Mouse (Mus musculus) CH12.LX (cell line): ENCODE measurements around the gene Gadd45gip1. TPM values are rescaled to one million over a fixed set of nuclear protein-coding genes. Genes with fewer than 3 reads are reported as not detected.

Experiments used
- DNase-seq: peaks from one replicate; pipeline ENCODE4 v3.0.0-alpha.2; 2013; ENCODE audit errors: extremely low read depth
- H3K27ac ChIP-seq: 2 replicates; pipeline ENCODE4 v1.5.1; 2012; ENCODE audit warnings: low read depth, mild to moderate bottlenecking, control low read depth, moderate library complexity; ENCODE audit not compliant: insufficient read depth
- H3K27me3 ChIP-seq: replicated peaks from 2 replicates; pipeline ENCODE3; 2012; ENCODE audit warnings: inconsistent platforms
- H3K36me3 ChIP-seq, 2 experiments: replicated peaks in 1 of 2; 2 replicates each; pipeline versions ENCODE3 to v1.6.1; 2012; ENCODE audit warnings: inconsistent platforms in 1 of 2, low read length in 1 of 2, mild to moderate bottlenecking in 1 of 2, mixed read lengths in 1 of 2, moderate library complexity in 1 of 2; ENCODE audit not compliant: control insufficient read depth in 1 of 2, insufficient read depth in 1 of 2
- H3K4me1 ChIP-seq, 2 experiments: 2 replicates each; pipeline ENCODE4 v1.6.1; 2012; ENCODE audit warnings: inconsistent platforms in 1 of 2, moderate library complexity in 1 of 2; ENCODE audit not compliant: insufficient read depth in 2 of 2, control insufficient read depth in 1 of 2
- H3K4me2 ChIP-seq: 2 replicates; pipeline ENCODE4 v1.6.1; 2012; ENCODE audit warnings: low read depth, mild to moderate bottlenecking, control low read depth; ENCODE audit not compliant: poor library complexity, insufficient read depth, severe bottlenecking
- H3K4me3 ChIP-seq, 3 experiments: fragments of 150-350 bp in 1 of 3; sonication (generic) in 1 of 3; replicated peaks in 1 of 3; 2 replicates each; pipeline versions ENCODE3 to v1.5.1; 2011 to 2012; ENCODE audit warnings: low read depth in 2 of 3, low read length in 2 of 3, mild to moderate bottlenecking in 2 of 3, moderate library complexity in 2 of 3, control low read depth in 1 of 3, improper control_type of control experiment in 1 of 3, inconsistent platforms in 1 of 3, mixed read lengths in 1 of 3; ENCODE audit not compliant: poor library complexity in 1 of 3
- H3K79me2 ChIP-seq: replicated peaks from 2 replicates; pipeline ENCODE4 v1.6.1; 2012; ENCODE audit warnings: mild to moderate bottlenecking, moderate library complexity; ENCODE audit not compliant: control insufficient read depth, poor library complexity, insufficient read depth, severe bottlenecking; ENCODE audit errors: extremely low read depth
- H3K9ac ChIP-seq: 2 replicates; pipeline ENCODE4 v1.6.1; 2012; ENCODE audit warnings: low read depth, mild to moderate bottlenecking, control low read depth, moderate library complexity; ENCODE audit not compliant: insufficient read depth
- H3K9me3 ChIP-seq: replicated peaks from 2 replicates; pipeline ENCODE3; 2012; ENCODE audit warnings: low read length, inconsistent platforms, mixed read lengths
- CTCF ChIP-seq, 2 experiments: IDR thresholded peaks in 1 of 2; conservative IDR thresholded peaks in 1 of 2; 2 replicates each; pipeline ENCODE4 v1.5.1; 2011 to 2012; ENCODE audit warnings: low read depth in 2 of 2, low read length in 2 of 2, improper control_type of control experiment in 1 of 2, inconsistent platforms in 1 of 2, mild to moderate bottlenecking in 1 of 2, moderate library complexity in 1 of 2
- E2F4 ChIP-seq: IDR thresholded peaks from 2 replicates; pipeline ENCODE4 v1.6.1; 2011; ENCODE audit warnings: low read depth, low read length, improper control_type of control experiment; ENCODE audit not compliant: insufficient replicate concordance
- EP300 ChIP-seq: IDR thresholded peaks from 2 replicates; pipeline ENCODE4 v1.6.1; 2011; ENCODE audit warnings: low read length, improper control_type of control experiment
- HCFC1 ChIP-seq: IDR thresholded peaks from 2 replicates; pipeline ENCODE4 v1.6.1; 2012; ENCODE audit warnings: low read depth, mild to moderate bottlenecking, inconsistent platforms, low read length, improper control_type of control experiment
- JUND ChIP-seq: conservative IDR thresholded peaks from 2 replicates; pipeline ENCODE4 v1.6.1; 2011; ENCODE audit warnings: low read depth, low read length, improper control_type of control experiment
- MAFK ChIP-seq: IDR thresholded peaks from 2 replicates; pipeline ENCODE4 v1.6.1; 2011; ENCODE audit warnings: low read length, improper control_type of control experiment; ENCODE audit not compliant: insufficient replicate concordance
- MAZ ChIP-seq: IDR thresholded peaks from 2 replicates; pipeline ENCODE4 v1.6.1; 2012; ENCODE audit warnings: low read depth, mild to moderate bottlenecking, inconsistent platforms, low read length, improper control_type of control experiment, moderate library complexity
- MXI1 ChIP-seq: IDR thresholded peaks from 2 replicates; pipeline ENCODE4 v1.6.1; 2011; ENCODE audit warnings: mild to moderate bottlenecking, low read depth, low read length, improper control_type of control experiment
- MYC ChIP-seq: IDR thresholded peaks from 2 replicates; pipeline ENCODE4 v1.6.1; 2011; ENCODE audit warnings: low read depth, mild to moderate bottlenecking, improper control_type of control experiment, low read length
- NELFE ChIP-seq: IDR thresholded peaks from 2 replicates; pipeline ENCODE4 v1.6.1; 2011; ENCODE audit warnings: low read depth, low read length, improper control_type of control experiment
- NRF1 ChIP-seq: IDR thresholded peaks from 2 replicates; pipeline ENCODE4 v1.6.1; 2014; ENCODE audit warnings: low read depth, mild to moderate bottlenecking, inconsistent platforms, low read length, improper control_type of control experiment, moderate library complexity
- POLR2AphosphoS2 ChIP-seq: IDR thresholded peaks from 2 replicates; pipeline ENCODE4 v1.6.1; 2011; ENCODE audit warnings: low read depth, low read length, improper control_type of control experiment
- RCOR1 ChIP-seq: conservative IDR thresholded peaks from 2 replicates; pipeline ENCODE4 v1.6.1; 2012; ENCODE audit warnings: low read depth, mild to moderate bottlenecking, inconsistent platforms, low read length, improper control_type of control experiment
- SIN3A ChIP-seq: IDR thresholded peaks from 2 replicates; pipeline ENCODE4 v1.6.1; 2012; ENCODE audit warnings: low read length, improper control_type of control experiment, inconsistent platforms
- TBP ChIP-seq: conservative IDR thresholded peaks from 2 replicates; pipeline ENCODE4 v1.6.1; 2011; ENCODE audit warnings: low read depth, low read length, improper control_type of control experiment
- TCF12 ChIP-seq: IDR thresholded peaks from 2 replicates; pipeline ENCODE4 v1.6.1; 2014; ENCODE audit warnings: low read depth, mild to moderate bottlenecking, inconsistent platforms, low read length, improper control_type of control experiment
- USF2 ChIP-seq: conservative IDR thresholded peaks from 2 replicates; pipeline ENCODE4 v1.6.1; 2011; ENCODE audit warnings: low read depth, low read length, improper control_type of control experiment
- ZC3H11A ChIP-seq: IDR thresholded peaks from 2 replicates; pipeline ENCODE4 v1.6.1; 2012; ENCODE audit warnings: low read depth, mild to moderate bottlenecking, inconsistent platforms, low read length, improper control_type of control experiment
- ZKSCAN1 ChIP-seq: IDR thresholded peaks from 2 replicates; pipeline ENCODE4 v1.6.1; 2012; ENCODE audit warnings: low read depth, inconsistent platforms, low read length, improper control_type of control experiment, borderline replicate concordance
- dilution Hi-C: fragments of 300-500 bp; cut with MboI; formaldehyde crosslinking; loops from 2 replicates; pipeline ENCODE4 v1.14.3; 2020; ENCODE audit warnings: low sequenced_read_pairs; ENCODE audit not compliant: extremely low pct_unique_long_range_greater_than_20kb, extremely low pct_ligation_motif_present
- in situ Hi-C: fragments of 300-500 bp; cut with MboI; formaldehyde crosslinking; loops from 3 replicates; pipeline ENCODE4 v1.14.3; 2019; ENCODE audit warnings: low sequenced_read_pairs, low pct_ligation_motif_present, low pct_unique_long_range_greater_than_20kb, mixed read lengths
- polyA plus RNA-seq: library from polyadenylated mRNA; unstranded; fragments of >175 nt; gene quantifications from 2 replicates; pipeline ENCODE4 v1.2.1, GENCODE M21; 2012; ENCODE audit warnings: low read depth; ENCODE audit not compliant: insufficient read length
- total RNA-seq, 2 experiments: library from RNA; depleted of rRNA; stranded (reverse); fragments of 300-350 nt in 1 of 2; fragments of >200 nt in 1 of 2; gene quantifications; 2 replicates each; pipeline ENCODE4 v1.2.3; 2012 to 2014

Gene Gadd45gip1
- total RNA-seq (2012; rRNA removed) (53.6 and 59.7 TPM in 2 replicates), total RNA-seq (2014; rRNA removed) (56.6 and 56.9 TPM in 2 replicates), polyA plus RNA-seq (56.6 and 57.6 TPM in 2 replicates)

DNA sequence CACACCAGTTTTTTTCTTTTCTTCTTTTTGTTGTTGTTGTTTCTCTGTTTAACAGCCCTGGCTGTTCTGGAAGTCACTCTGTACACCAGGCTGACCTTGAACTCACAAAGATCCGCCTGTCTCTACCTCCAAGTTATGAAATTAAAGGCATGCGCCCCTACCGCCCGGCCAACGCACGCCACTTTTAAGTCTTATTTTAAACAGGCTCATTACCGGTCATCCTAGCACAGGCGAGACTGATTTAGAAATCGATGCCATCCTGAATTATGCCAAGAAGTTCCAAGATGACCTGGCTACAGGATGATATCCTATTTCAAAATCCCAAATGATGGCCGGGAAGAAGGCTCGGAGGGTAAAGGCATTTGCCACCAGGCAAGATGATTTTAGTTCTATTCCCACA is at the start of gene Gadd45gip1:
TSS of gene Gadd45gip1 (plus strand) at position 33 of the 400 bp plus-strand sequence.
- Histone ChIP-seq H3K9ac (peak within 1 kb of the TSS; percentile 82), H3K79me2 (peaks cover 23% of the 10 kb centered on the region), H3K27me3 (no peaks in the 10 kb centered on the region), H3K36me3 (peaks cover 25 to 34% of the 10 kb centered on the region in 2 experiments), H3K4me2 (peak within 1 kb of the TSS; percentile 69), H3K4me3 (peak within 1 kb of the TSS; percentile 86 to 98 (median 89)), H3K27ac (peak within 1 kb of the TSS; percentile 52), H3K4me1 (peaks cover 2 to 39% of the 10 kb centered on the region in 2 experiments; a peak in 2 of 4 replicates), H3K9me3 (no peaks in the 10 kb centered on the region)
- dilution Hi-C loops (no loop called here), in situ Hi-C loops (no loop called here)
- TF ChIP-seq TBP = peak; percentile 74
- TF ChIP-seq TCF12 = 0 out of 2 replicates have a peak, but pooled peaks have one; percentile 15
- 0 out of 2 replicates have a peak, but pooled peaks have one; percentile 19 for TF ChIP-seq JUND
- no peak for TF ChIP-seq E2F4
- TF ChIP-seq NRF1 = 0 out of 2 replicates have a peak, but pooled peaks have one; percentile 10
- TF ChIP-seq CTCF (conservative IDR thresholded peaks at IDR 0.05 in 1 of 2, IDR thresholded peaks at IDR 0.05 in 1 of 2; ENCODE audit: low read depth in 2 of 2, low read length in 2 of 2) = peak in 1 of 2 experiments; percentile 65; a peak in 2 of 4 replicates
- peak; percentile 81 for DNase-seq

DNA sequence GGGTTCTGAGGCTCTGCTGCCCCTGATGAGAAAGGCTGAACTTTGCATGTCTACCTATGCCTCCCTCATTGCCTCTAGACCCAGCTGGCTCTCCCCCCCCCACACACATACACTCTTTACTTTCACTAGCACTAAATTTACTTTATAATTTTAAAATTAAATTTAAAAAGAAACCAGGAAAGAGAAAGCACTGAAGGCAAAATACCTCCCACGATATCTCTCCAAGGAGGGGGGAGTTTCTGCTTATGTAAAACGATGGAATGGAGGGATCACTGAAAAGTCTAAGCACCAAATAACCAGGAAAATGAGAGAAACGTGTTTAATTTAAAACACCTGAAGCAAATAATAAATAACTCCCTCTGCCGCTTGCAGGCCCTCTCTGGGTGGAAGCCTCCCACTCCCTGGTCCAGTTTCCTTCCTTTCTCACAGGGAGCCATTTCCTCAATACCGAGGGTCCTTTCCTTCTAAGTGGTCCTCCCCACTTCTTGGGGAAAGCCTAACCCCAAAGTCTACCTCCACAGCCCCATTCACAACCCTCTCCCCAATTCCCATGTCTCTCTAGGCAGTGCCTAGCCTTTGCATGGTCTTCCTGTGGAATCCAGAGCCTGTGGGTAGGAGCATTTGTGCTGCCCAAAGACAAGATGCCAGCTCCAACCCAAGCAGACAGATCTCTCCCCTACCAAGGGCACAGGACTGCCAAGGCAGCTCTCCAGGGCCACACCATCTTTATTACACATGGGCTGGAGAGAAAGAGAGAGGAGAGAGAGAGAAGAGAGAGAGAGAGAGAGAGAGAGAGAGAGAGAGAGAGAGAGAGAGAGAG is 49.4 kb upstream of the Gadd45gip1 start:
- in situ Hi-C loops = no loop called here
- dilution Hi-C loops = no loop called here
- H3K27ac ChIP-seq = no peak overlapping the region
- no peak for DNase-seq
- H3K9ac ChIP-seq = no peak overlapping the region
- peaks cover 93% of the 10 kb centered on the region for H3K27me3 ChIP-seq
- TF ChIP-seq JUND (no peak), USF2 (no peak), RCOR1 (no peak), ZC3H11A (no peak), SIN3A (no peak), MAFK (no peak), MAZ (no peak), ZKSCAN1 (no peak), POLR2AphosphoS2 (no peak), HCFC1 (no peak), EP300 (no peak), MYC (no peak), NELFE (no peak), MXI1 (no peak)
- TF ChIP-seq, all 38 proteins: peak for 0
- no peak overlapping the region for H3K4me2 ChIP-seq
- H3K36me3 ChIP-seq = no peaks in the 10 kb centered on the region
- H3K9me3 ChIP-seq = no peaks in the 10 kb centered on the region
- no peaks in the 10 kb centered on the region for H3K4me1 ChIP-seq
- H3K79me2 ChIP-seq = no peaks in the 10 kb centered on the region
- no peak overlapping the region for H3K4me3 ChIP-seq
